Mouse (Mus musculus) gastrocnemius, adult 18-20 months (tissue): ENCODE results near the gene Akap2. TPM values are rescaled to one million over a fixed set of nuclear protein-coding genes. Genes with fewer than 3 reads are reported as not detected.

ENCODE experiments used
- DNase-seq: peaks from one replicate; pipeline ENCODE4 v3.0.0; 2021; ENCODE audit warnings: low spot score
- long read RNA-seq, 2 experiments: library from polyadenylated mRNA; stranded (forward); transcript quantifications; one replicate each; pipeline ENCODE4 v2.0.0; 2021
- total RNA-seq, 2 experiments: library from RNA; stranded (reverse); gene quantifications; 2 replicates each; pipeline ENCODE4 v1.2.3; 2021

The Akap2 gene
- total RNA-seq = 10 to 100 TPM; 28.7 to 41.5 TPM
- long read RNA-seq, experiment 1, partial matches to known transcripts = 0 of 9 reads
- long read RNA-seq, experiment 1, other reads (novel, unspliced or antisense) = 9 of 9 reads
- long read RNA-seq, experiment 2, full-length matches to known transcripts = 1 of 6 reads
- long read RNA-seq, experiment 2, partial matches to known transcripts = 0 of 6 reads
- long read RNA-seq, experiment 2, other reads (novel, unspliced or antisense) = 5 of 6 reads

- no peak for DNase-seq
These were observed at the start of gene Akap2 for GRCm38 (mm10) chr4:57717354-57717753. Gene Akap2 (plus strand): TSS chr4:57717657.

DNA sequence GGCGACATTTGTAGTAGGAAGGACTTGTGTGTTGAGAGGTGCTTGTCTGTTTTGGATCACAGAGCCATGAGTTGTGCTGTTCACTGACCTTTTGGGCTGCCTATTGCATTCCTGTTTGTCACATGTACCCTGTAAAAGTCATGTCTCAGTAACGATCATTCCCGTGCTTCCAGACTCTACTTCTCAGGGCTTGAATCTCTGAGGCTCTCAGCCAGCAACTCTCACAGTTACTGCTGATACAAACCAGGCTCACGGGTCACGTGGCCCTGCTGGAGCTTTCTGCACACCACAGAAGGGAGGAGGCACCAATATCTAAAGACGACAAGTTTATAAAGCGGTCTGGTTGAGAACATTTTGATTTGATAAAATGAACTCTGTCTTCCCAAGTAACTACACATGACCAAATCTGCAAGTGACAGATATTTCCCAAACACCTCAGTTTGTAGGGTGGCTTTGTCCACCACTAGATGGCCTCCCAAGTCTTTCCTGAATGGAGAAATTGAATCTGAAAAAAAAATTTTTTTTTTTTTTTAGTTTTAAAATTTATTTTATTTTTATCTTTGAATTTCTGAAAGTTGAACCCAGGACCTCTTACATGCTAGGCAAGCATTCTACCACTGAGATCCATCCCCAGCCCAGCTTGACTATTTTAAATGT lies 46.5 kb upstream of the Akap2 start:
- DNase-seq = no peak

DNA sequence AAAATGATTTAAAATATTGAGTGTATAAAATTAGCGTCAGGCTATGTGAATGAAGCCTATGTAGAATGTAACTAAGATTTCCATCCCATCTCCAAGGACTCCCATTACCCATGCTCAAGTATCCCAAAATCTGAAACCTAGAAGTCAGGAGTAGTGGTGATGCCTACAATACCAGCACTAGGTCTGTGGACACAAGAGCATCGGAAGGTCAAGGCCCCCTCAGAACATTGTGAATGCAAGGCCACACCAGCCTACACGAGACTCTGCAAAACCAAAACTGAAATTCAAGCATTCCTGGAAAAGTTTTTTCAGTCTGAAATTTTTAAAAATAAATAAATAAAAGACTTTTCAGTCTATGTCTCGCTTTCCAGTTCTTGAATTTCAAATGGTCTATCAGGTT lies 44.9 kb upstream of the Akap2 start:
- no peak for DNase-seq

DNA sequence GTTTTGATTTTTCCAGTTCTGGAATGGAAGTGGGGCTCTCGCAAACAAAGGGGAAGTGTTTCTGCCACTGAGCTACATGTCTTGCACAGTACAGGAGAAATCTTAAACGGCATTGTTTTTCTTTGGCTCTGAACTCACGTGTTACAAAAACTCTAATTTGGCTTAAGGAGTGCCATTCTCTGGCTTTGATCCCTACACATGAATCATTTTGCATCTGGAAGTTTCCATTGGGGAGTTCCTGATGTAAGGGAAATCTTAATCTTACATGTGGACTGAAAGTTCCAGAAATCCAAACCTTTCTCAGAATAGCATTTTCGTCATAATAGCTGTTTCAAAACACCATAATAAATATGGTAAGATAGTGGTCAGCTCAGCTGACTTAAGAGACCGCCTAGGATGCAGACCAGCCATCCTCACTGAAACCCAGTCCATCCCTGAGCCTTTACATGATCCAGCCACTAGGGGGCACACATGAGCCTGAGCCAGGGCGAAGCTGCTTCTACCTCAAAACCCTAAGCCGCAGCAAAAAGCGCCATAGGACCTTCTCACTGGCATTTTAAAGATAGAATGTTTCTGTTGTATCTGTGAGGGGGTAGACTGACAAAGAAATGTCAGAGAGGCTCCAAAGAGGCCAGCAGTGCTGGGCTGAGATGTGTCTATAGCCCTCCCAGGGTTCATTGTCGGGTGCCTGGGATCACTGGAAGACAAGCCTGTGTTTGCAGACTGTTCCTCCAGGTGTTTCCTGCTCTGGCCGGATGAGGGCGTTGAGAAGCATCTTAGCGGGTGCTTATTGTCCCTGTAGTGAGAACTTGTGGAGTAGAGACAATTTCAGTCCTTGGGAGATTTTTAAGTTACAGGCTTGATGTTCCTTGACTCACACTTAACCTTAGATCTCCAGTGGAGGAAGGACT lies 44.2 kb upstream of the Akap2 start:
- DNase-seq = peak; percentile 89

GRCm38 (mm10) chr4:57674351-57674750 lies 43.1 kb upstream of the Akap2 start:
- DNase-seq = no peak

GRCm38 (mm10) chr4:57675387-57675786 lies 42.1 kb upstream of the Akap2 start:
- DNase-seq = peak; percentile 64

DNA sequence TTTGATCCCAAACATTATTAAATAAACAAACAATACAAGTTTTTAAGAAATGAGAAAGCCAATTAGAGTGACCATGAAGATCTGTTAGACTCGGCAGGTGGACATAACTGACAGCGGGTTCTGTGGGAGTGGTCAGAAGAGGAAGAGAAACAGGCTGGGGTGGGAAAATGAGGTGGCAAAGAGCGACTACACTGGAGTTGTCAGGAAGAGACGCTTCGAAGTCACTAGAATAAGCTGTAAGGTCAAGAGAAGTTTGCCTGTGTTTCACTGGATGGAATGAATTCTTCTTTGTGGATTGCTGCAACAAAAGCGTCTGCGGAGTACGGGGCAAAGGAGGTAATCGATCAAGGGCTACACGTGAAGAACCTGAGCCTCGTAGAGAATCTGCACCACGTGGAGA lies 39.5 kb upstream of the Akap2 start:
- no peak for DNase-seq

DNA sequence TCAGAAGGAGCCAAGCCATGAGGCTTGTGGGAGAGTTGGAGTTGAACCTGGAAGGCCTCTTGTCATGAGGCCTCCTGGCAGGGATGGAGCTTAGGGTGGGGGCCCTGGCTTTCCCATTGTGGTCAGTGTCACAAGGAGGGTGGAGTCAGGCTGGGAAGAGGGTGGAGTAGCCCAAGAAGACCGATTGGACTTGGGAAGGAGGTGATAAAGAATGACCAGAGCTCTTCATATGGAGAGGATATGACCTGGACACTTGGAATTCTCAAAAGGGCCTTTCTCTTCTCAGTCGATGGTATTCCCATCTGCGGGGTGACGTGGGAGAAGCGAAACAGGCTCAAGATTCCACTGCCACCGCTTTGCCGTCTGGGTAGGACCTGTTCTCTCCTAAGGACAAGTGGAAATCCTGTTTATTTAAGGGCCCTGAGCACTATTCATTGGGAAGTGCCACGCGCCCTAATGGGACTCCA lies 38.4 kb upstream of the Akap2 start:
- peak; percentile 26 for DNase-seq

GRCm38 (mm10) chr4:57680186-57680585 lies 37.3 kb upstream of the Akap2 start:
- DNase-seq = no peak

DNA sequence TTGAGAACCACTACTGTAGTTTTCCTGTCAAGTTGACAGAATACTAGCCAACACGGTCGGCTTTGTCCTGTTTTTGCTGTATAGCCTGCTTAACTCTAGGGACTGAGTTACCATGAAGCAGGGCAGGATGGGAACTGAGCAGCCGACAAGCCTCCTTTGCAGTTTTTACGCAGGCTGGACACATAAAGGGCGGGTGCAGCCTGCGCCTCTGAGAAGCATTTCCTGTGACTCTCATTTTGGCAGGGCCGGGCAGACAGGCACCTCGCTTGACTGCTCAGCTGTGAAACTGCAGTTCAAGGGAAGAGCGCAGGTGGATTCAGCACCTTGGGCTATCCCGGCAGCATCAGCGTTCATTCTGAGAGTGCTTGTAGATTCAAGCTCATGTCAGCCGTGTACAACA lies 35.9 kb upstream of the Akap2 start:
- no peak for DNase-seq

DNA sequence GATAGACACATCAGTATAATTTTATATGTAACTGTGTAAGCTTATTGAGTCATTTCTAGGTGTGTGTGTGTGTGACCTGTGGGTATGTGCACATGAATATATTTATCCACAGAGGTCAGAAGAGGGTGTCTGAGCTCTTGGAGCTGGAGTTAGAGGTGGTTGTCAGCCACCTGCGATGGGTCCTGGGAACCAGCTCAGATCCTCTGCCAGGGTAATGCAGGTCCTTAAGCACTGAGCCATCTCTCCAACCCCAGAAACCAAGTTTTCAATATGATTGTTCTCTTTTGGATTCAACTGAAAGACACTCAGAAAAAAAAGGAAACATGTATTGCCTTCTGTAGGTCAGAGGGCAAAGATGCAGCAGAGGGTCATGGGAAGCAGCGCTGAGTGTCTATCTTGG lies 35.1 kb upstream of the Akap2 start:
- DNase-seq = no peak

GRCm38 (mm10) chr4:57682944-57683343 lies 34.5 kb upstream of the Akap2 start:
- DNase-seq = no peak

DNA sequence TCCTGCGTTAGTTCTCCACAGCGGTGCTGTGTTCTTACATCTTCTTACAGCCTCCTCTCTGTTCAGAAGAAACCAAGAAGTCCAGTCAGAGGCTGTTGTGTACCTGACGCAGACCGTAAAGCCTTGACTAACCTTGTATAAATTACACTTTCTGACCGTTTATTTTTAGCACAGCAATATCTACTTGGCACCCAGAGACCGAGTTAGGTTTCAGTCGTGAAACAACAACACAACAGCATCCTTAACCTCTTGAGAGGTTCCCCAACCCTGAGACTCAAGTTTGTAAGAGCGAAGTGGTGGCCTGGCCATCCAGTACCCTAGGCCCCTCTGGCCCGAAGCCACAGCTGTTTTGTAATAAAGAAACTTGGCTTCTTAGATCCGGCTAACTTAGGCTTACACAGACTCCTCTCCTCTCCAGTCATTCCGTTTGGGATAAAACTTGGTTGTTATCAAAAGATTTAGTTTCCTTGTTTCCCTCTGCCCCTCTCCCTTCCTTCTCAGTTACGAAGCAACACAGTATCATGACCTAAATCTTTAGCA lies 32.7 kb upstream of the Akap2 start:
- peak; percentile 36 for DNase-seq

GRCm38 (mm10) chr4:57686736-57687135 lies 30.7 kb upstream of the Akap2 start:
- no peak for DNase-seq

GRCm38 (mm10) chr4:57687583-57687982 lies 29.9 kb upstream of the Akap2 start:
- no peak for DNase-seq

DNA sequence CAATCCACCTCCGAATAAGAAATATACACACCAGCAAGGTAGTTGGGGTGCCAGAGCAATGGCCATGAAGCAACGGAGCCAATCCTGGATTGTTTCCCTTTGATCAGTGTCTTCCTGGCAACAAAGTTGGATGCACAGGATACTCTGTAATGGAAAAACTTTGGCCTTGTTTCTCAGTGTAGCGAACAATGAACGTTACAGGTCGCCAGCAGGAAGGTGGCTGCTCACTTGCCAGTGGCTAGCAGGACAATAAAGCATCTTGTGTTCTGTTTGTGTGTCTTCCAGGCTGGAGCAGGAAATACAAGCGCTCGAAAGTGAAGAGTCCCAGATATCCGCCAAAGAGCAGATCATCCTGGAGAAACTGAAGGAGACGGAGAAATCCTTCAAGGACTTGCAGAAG lies 29.3 kb upstream of the Akap2 start:
- no peak for DNase-seq

DNA sequence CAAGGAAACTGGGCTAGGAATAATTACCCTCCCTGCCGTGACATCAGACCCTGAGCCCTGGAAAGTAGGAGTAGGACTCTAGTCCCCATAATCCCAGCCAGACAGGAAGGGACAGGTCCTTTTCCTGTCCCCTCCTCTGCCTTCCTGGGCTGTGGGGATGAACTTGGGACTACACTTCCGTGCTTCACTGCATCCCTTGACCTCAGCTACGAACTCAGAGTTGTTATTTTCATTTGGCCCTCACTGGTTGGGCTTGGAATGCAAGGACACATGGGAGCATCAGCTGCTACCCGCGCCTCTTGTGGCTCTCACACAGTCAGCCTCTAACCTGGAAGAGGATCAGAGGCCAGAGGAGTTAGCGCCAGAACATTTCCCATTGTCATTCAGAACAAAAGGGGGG lies 27.5 kb upstream of the Akap2 start:
- DNase-seq = no peak

DNA sequence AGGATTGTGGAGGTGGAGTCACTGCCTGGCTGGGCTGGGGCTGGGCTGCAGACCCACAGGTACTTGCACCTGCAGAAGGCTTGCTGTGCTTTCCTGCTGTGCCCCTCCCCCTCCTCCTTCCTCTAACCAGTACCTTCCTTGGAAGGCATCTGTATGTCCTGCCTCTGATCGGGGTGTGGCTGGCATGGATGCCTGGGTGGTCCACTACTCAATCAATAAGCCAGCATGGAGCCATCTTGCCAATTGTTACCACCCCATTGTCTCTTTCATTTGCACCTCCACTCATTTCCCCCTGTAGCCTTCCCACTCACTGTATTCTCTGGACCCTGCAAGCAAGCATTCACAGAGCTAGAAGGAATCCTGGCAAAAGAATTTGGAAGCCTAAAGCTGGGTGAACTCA lies 26.7 kb upstream of the Akap2 start:
- no peak for DNase-seq

DNA sequence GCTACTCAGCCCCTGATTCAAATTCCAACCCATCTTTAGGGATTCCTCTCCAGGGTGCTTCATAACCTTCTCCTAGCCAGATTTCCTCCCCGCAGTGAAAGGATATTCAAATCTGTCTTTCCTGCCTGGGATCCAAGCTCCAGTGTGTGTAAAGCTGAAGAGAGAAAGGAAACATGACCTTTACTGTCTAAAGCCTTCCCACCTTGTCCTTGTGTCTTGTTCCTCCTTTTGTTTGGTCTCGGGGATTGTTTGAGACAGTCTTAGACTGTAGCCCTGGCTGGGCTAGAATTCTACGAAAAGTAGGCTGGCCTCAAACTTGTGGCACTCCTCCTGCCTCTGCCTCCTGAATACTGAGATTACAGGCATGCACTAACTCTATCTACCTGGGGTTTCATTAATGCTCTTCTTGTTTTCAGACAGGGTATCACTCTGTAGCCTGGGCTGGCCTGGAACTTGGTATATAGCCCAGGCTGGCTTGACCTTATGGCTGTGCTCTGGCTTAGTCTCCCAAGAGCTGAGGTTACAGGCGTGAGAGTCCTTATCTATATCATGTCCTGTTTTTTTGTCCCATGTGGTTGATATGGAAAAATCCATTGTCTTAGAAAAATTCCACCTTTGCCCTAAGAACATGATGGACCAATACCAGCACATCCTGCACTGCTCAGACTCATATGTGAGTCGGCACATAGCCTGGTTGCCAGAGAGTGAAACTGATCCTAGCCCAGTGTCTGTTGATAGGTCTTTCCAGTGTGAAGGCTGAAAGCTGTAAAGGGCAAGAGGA lies 22.9 kb upstream of the Akap2 start:
- DNase-seq = no peak

GRCm38 (mm10) chr4:57696955-57697354 lies 20.5 kb upstream of the Akap2 start:
- no peak for DNase-seq

DNA sequence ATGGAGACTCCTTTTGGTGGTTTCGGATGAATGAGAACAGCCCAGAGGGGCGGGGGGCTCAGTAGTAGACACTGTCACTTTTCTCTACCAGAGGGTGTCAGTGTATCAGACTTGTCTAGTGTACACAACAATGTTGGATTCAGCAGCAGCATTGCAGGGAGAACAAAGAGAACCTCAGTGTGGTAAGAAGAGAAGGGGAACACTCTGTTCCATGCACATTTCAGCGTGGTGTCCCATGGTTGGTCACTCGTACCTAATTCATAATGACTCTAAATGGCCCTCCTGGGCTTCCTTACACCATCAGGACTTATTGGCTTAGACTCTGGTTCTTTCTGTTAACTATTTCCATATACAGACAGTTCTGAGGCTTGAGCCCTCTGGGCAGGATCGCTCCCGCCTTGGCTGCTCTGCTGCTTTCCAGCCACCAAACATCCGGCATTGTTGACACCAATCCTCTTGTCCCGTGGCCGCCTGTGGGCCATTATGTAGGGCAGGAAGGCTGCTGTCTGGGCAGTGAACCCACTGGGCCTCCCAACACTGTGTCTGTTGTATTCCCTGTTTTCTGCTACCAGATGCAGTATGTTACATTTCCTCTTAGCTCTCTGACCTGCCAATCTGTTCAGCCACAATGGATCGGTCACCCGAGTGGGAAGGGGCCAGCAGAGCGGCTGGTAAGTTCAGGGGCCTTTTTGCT lies 19.4 kb upstream of the Akap2 start:
- DNase-seq = no peak
